Mouse (Mus musculus) adrenal gland (tissue): ENCODE results near the gene Arap1.

ENCODE experiments used
- intact Hi-C: fragments of 180-260 bp; cut with DNase I; formaldehyde crosslinking; loops from one replicate; pipeline ENCODE4 v1.15.1; 2025

The Arap1 gene

GRCm38 (mm10) chr7:101435038-101435437 lies 87.2 kb downstream of the Arap1 start:
- intact Hi-C loops: no loop called here

GRCm38 (mm10) chr7:101437876-101438275 lies 90.0 kb downstream of the Arap1 start:
- intact Hi-C loops: no loop called here

GRCm38 (mm10) chr7:101443093-101443492 lies 95.2 kb downstream of the Arap1 start:
- intact Hi-C loops: no loop called here

DNA sequence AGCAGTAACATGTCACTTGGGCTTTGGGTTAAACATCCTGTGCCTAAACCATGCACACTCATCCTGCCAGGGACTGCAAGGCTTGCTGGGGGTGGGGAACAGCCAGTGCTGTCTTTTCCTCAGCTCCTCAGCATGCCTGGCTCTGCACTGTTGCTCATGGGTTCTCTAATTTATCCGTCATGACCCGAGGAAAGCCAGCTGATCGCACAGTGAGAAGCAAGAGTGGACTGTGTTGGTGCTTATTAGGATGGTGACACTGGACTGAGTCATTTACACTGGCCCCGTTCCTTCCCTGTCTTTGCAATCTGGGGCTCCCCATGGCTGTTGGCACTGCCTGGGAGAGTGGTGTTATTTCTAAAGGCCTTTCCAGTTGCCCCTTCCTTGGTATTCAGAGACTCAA lies 96.3 kb downstream of the Arap1 start:
- intact Hi-C loops: no loop called here

DNA sequence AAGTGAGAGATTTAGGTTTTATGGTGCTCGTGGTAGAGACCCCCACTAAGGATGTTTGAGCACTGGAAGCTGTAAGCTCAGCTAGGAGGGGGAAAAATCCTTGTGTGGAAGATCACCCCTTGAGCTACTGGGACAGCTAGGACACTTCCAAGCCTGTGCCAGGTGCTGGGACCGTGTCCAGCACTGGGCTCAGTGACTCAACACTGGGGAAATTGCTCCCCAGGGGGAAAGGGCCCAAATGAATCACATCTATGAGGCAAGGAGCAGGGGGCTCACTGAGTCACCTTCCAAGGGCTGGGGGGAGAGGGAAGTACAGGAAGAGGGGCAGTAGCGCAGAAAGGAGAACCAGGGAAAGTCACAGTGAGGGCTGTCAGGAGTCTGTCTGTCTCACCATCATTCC lies 102.0 kb downstream of the Arap1 start:
- intact Hi-C loops: loop anchor here (1.0 to 5.0 kb wide), 3 partner anchors 53 to 172 kb away; no protein-coding TSS in a partner anchor

GRCm38 (mm10) chr7:101450422-101451401 lies 102.8 kb downstream of the Arap1 start:
- intact Hi-C loops: loop anchor here (1.0 kb wide), 1 partner anchor 53 kb away; no protein-coding TSS in a partner anchor

DNA sequence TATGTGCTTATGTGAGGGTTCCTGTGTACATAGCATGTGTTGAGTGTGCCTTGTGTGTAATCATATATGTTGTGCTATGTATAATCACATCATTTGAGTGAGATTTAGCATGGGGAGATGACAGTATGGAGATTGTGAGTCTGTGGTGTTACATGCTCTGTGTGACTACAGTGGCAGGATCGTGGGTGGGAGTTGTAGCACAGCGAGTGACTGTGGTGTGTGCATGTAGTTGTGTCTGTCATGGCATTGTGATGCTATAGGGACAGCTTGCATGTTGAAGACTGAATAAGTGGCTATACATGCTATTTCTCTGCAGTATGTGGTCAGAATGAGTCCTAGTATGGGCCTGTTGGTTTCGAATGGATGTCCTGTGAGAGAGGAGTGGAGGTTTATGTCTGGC lies 104.8 kb downstream of the Arap1 start:
- intact Hi-C loops: no loop called here

- intact Hi-C loops: no loop called here
These were observed 105.4 kb downstream of the Arap1 start for GRCm38 (mm10) chr7:101453296-101453695.

DNA sequence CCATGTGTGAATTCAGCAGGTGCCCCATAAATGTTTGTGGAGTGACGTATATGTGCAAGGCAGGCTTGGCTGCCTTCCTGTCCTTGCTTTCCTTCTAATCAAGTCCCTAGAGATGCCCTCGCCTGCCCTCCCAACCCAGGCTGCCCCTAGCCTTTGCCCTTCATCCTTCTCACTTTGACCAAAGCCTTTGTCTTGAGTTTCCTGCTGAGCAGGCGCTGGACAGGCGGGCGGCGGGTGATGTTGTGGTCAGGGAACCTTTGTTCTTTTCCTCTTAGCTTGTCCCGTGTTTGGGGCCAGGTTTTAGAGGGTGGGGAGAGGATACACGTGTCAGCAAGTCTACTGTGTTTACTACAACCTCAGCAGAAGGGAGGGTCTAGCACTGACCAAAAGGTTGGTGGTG lies 105.9 kb downstream of the Arap1 start:
- intact Hi-C loops: no loop called here

- intact Hi-C loops: no loop called here
These were observed 106.6 kb downstream of the Arap1 start for GRCm38 (mm10) chr7:101454479-101454878.

- intact Hi-C loops: no loop called here
These were observed 107.3 kb downstream of the Arap1 start for GRCm38 (mm10) chr7:101455141-101455540.

- intact Hi-C loops: no loop called here
These were observed 108.5 kb downstream of the Arap1 start for GRCm38 (mm10) chr7:101456318-101456717.

GRCm38 (mm10) chr7:101456789-101457188 lies 108.9 kb downstream of the Arap1 start:
- intact Hi-C loops: no loop called here

- intact Hi-C loops: no loop called here
These were observed 109.4 kb downstream of the Arap1 start for GRCm38 (mm10) chr7:101457283-101457682.

DNA sequence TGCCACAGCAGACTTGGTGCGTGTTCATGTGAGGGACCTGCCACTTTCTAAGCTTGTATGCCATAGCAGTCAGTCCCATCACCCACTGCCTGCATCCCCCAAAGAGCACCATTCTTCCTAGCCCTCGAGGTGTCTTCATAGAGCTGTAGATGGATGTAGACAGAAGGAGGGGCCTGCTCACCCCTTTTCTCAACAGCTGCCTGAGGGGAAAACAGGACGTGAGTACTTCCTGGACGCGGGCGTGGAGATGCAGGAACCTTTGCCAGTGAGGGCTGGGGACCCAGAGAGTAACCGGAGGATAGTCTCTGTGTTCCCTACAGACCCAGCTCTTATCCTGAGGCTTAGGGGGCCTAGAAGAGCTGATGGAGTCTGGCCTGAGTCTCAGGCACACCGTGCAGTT lies 109.9 kb downstream of the Arap1 start:
- intact Hi-C loops: no loop called here

GRCm38 (mm10) chr7:101458278-101458781 lies 110.5 kb downstream of the Arap1 start:
- intact Hi-C loops: no loop called here

DNA sequence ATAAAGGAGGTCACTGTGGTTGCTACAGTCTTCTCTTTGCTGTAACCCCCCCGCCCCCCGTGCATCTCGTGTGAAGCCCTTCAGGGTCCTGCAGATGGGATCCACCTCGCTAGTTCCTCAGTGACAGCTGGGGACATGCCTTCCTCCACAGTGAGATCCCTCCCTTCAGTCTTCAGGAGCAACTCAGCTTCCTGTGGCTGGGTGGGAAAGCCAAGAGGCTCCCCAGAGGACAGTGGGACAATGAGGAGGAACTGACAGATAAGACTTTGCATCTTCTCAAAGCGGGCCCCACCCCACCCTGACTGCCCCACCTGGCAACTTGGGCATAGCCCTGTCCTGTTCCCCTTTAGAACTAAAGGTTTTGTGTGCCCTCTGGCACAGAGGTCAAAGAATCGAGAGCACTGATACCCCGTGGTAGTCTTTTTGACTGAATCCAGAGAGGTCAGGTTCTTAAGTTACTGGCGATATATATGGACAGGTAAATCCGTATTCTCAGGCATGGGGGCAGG lies 111.5 kb downstream of the Arap1 start:
- intact Hi-C loops: no loop called here

GRCm38 (mm10) chr7:101459923-101460607 lies 112.2 kb downstream of the Arap1 start:
- intact Hi-C loops: no loop called here

GRCm38 (mm10) chr7:101460608-101460957 lies 112.7 kb downstream of the Arap1 start:
- intact Hi-C loops: no loop called here

DNA sequence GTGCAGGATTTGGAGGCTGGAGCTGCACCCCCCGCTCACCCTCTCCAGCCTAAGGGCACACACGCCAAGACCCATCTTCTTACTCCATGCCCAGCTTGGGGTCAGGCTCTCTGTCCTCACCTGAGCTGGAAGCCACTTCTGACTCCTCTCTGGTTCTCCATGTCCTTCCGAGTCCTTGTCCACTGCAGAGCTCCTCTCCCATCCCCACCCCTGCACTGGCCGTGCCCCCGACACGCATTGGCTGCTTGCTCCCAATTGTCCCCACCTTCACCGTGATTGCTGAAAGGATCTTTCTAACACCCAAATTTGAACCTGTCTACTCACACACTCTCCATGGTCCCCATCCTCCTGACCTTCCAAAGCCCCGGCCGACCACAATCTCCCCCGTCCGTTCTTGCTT lies 113.7 kb downstream of the Arap1 start:
- intact Hi-C loops: no loop called here
